Mouse (Mus musculus) ovary, adult 18-20 months (tissue): ENCODE results near the gene Nxph1.

Experiments
- DNase-seq: peaks from one replicate; pipeline ENCODE4 v3.0.0; 2022; ENCODE audit warnings: low spot score, mixed read lengths

Gene Nxph1

DNA sequence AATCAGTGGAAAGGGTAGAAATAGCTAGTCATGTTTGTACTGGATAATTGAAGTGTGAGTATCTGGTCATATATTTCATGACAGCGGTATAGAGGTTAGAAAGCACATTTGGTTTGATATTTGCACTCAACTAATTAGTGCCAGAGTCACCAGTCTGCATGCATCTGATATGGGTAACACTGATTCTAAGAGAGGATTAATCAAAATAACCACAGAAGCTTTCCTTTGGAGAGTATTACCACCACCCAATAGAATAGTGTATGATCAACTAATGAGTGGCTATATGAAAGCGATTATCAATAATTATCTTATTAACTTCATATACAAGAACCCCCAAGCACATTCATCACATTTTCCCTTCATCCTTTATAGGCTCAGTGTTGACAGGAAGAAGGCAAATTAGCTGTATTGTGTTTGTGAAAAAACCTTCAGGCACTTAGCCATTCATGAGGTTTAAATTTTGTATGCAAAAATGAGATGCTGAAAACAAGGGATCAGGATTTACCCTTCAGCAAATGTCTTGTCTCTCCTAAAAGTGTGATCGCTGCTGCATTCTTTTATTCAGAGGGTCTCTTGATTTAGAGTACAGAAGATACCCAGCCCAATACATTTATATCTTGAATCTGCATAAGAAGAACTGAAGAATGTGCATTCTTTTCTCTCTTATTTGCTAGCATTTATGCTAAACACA lies 185.5 kb downstream of the Nxph1 start:
- DNase-seq: no peak

DNA sequence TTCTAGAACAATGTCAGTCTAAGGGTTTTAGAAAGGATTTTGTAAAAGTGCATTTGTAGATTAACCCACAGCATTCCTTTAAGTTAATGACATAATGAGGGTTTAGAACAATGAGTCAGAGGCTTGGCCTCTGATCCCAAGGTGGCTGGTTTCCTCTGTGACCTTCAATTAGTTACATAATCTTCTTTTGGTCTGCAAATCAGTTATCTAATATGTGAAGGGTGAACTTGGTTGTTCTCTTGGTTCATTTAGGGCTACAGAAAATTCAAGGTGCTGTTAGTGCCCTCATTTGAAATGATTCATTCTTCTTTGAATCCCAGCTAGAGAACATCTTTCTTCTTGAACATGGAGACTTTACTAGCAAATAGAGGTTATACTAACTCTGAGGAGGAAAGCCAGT lies 199.7 kb downstream of the Nxph1 start:
- no peak for DNase-seq

DNA sequence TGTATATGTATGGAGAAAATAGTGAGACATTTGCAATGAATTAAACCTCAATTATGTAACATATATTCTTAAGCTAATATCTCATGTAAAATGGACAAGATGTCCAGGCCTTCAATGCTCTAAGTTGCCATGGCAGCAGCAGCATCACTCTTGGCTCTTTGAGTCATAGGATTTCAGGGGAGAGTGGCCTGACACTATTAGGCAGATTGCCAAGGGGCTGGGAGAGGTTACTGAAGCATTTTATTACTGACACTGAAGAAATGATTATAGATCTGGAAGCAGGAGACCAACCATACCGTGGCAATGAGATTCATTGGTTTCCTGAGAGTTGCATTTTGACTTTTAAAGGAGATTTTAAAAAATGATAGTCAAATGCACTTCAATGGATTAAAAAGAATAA lies 201.6 kb downstream of the Nxph1 start:
- no peak for DNase-seq

DNA sequence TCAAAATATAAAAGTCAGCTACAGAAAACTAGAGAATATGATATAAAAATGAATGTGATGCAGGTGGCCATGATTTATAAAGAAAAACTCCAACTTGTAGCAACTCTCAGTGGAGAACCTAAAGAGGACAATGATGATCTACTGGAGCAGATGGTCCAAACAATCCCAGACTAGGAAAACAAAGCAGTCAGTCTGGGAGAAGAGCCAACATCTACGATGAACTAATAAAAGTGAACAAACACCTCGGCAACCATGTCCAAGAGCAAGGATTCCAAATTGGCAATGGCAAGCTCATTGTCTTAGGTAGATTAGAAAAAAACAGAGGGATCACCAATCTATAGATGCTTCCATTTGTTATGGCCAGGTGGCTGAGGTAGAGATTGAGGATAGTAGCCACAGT lies 211.0 kb downstream of the Nxph1 start:
- DNase-seq: no peak

DNA sequence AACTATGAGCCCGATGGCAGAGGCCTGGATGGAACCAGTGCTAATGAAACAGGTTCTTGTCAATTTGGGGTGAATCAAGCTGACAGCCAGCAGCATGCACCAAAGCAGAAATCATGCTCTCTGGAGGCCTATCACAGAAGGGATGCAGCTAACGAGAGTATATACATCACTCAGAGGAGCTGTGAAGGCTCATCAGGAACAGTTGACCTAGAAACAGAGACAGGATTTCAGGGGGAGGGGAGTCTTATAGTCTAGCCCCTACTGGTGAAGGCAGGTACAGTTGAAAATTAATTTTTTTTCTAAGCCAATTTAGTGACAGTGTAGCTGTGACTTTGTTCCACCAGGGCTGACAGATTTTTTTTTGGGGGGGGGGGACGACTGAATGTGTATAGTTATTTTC lies 234.2 kb downstream of the Nxph1 start:
- no peak for DNase-seq

DNA sequence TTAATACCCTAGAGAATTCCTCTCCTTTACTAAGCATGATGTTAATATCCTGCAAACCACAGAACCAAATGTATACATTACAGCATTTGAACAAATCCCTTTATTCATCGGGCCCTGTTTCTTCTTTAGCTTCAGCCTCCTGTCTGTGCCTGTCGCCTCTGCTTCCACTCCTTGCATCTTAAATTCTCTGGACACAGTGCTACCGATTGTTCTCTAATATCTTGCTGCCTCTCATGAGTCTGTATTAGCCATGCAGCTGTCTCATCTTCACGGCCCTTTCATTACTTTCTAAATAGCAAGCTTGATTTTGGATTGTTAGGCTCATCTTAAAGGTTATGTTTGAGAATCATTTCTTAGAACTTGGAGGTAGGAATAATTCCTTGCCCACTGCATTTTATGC lies 262.5 kb downstream of the Nxph1 start:
- DNase-seq: no peak

DNA sequence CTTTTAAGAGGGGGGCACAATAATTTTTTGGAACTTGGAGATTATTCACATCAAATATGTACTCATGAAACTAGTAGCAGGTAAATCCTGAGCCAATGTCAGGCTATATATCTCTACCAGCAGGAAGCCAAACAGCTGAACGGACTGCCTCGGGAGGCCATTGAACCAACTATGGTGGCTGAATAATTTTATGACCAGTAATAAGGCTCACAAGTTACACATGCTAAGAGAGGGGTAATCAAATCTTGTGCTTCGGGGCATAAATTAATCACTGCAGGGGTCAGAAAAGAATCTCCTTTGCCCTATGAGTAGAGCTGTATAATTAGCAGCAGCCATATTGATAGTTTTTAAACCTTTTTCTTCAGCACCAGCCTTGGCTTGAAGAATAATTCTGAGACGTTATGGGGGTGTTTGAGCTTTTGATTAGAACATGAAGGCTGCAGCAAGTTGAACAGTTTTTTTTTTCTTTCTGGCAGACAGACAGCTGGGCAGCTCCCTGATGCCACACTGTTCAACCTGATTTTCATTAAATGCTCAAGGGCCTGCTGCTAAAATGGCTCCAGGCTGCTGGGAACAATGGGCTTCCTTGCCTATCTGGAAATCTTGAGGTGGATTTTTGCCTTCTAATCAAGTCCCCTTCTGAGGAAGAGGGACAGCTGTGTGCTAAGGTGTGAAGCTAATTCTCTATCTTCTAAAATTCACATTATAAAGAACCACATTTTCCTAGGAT lies 272.7 kb downstream of the Nxph1 start:
- DNase-seq: no peak

DNA sequence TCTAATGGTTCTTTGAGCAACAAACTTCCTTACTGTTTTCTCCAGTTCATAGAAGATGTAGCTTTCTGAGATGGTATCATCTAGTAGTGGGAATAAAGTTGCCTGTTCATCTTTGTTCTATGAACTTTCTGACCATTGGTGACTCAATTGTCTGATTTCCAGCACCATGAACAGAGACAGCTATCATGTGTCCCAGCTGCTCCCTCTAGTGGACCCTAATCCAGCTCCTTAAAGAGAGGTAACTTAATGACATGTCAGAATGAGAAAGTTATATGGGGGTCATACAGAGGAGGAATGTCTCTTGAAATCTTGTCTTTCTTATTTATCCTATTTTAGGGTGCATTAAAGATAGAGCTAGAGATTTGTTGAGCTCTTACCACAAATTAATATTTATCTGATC lies 286.6 kb downstream of the Nxph1 start:
- DNase-seq: no peak

DNA sequence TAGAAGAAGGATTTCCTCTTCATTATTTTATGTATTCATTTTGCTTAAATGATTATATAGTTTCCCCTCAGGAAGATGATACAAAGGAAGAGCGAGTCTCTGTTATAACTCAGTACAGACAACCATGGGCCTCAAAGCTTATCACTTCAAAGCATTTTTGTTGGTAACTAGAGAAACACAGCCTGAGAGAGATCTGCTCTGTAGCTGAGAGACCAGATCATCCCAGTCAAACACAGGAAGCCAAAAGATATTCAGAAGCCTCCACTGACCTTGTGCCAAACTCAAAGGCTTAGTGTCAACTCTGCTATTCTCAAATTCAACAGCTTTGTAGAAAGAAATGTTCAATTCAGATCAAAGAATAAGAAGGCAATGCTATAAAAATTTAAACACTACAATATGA lies 319.8 kb downstream of the Nxph1 start:
- DNase-seq: no peak
